Mouse (Mus musculus): Measurements from ENCODE around the gene Prss23. TPM values are rescaled to one million over a fixed set of nuclear protein-coding genes. Genes with fewer than 3 reads are reported as not detected.
A peak's percentile ranks its signal among the peaks of the same experiment; 100 is the strongest.

Gene Prss23
- total and polyA plus RNA-seq, 3 experiments = 1.1 to 2.6 (median 1.3) TPM

GRCm38 (mm10) chr7:89483769-89484568, 43.0 kb downstream of the Prss23 start:
- in situ Hi-C loops (cut with MboI; ENCODE audit: low pct_ligation_motif_present, low pct_unique_long_range_greater_than_20kb, low sequenced_read_pairs) (no loop called here), dilution Hi-C loops (cut with MboI; ENCODE audit: extremely low pct_ligation_motif_present, extremely low pct_unique_long_range_greater_than_20kb, low sequenced_read_pairs) (no loop called here)
- TF ChIP-seq CHD2 (IDR thresholded peaks at IDR 0.05; ENCODE audit: low read length) = no peak
- TF ChIP-seq NRF1 (IDR thresholded peaks at IDR 0.05; ENCODE audit: low read depth, low read length) = no peak
- TF ChIP-seq MAFK (IDR thresholded peaks at IDR 0.05; ENCODE audit: insufficient replicate concordance, low read length) = no peak
- TF ChIP-seq MAZ (IDR thresholded peaks at IDR 0.05; ENCODE audit: low read depth, low read length) = no peak
- no peak for TF ChIP-seq BHLHE40 (IDR thresholded peaks at IDR 0.05; ENCODE audit: low read depth, low read length)
- no peak for TF ChIP-seq USF2 (conservative IDR thresholded peaks at IDR 0.05; ENCODE audit: low read depth, low read length)
- TF ChIP-seq ETS1 (conservative IDR thresholded peaks at IDR 0.05; ENCODE audit: low read depth, low read length) = no peak
- TF ChIP-seq ZC3H11A (IDR thresholded peaks at IDR 0.05; ENCODE audit: low read depth, low read length) = no peak
- TF ChIP-seq CHD1 (IDR thresholded peaks at IDR 0.05; ENCODE audit: low read depth, low read length) = no peak
- no peak for TF ChIP-seq ZKSCAN1 (IDR thresholded peaks at IDR 0.05; ENCODE audit: borderline replicate concordance, low read depth, low read length)
- no peak for TF ChIP-seq TCF12 (IDR thresholded peaks at IDR 0.05; ENCODE audit: low read depth, low read length)
- TF ChIP-seq GABPA (IDR thresholded peaks at IDR 0.05; ENCODE audit: insufficient replicate concordance, low read depth, low read length) = no peak
- TF ChIP-seq POLR2A (IDR thresholded peaks at IDR 0.05; ENCODE audit: low read depth, low read length) = no peak
- no peak for TF ChIP-seq PAX5 (IDR thresholded peaks at IDR 0.05; ENCODE audit: low read length)
- H3K9me3 ChIP-seq (replicated peaks; ENCODE audit: low read length) = no peaks in the 10 kb centered on the region
- DNase-seq (ENCODE audit: extremely low read depth) = no peak
- no peaks in the 10 kb centered on the region for H3K27me3 ChIP-seq (replicated peaks)
- no peak overlapping the region for H3K4me3 ChIP-seq (replicated peaks in 1 of 3; ENCODE audit: low read depth in 2 of 3, low read length in 2 of 3, poor library complexity in 1 of 3)
- H3K36me3 ChIP-seq (replicated peaks in 1 of 2; ENCODE audit: control insufficient read depth in 1 of 2, insufficient read depth in 1 of 2, low read length in 1 of 2) = no peaks in the 10 kb centered on the region
- no peaks in the 10 kb centered on the region for H3K79me2 ChIP-seq (replicated peaks; ENCODE audit: control insufficient read depth, extremely low read depth, insufficient read depth, poor library complexity, severe bottlenecking)
- no peak overlapping the region for H3K27ac ChIP-seq (ENCODE audit: insufficient read depth, low read depth)
- H3K4me2 ChIP-seq (ENCODE audit: insufficient read depth, low read depth, poor library complexity, severe bottlenecking) = no peak overlapping the region
- peaks cover 2 to 47% of the 10 kb centered on the region in 2 experiments; a peak in 3 of 4 replicates for H3K4me1 ChIP-seq (ENCODE audit: control insufficient read depth in 1 of 2, insufficient read depth in 2 of 2)
- H3K9ac ChIP-seq (ENCODE audit: insufficient read depth, low read depth) = no peak overlapping the region

DNA sequence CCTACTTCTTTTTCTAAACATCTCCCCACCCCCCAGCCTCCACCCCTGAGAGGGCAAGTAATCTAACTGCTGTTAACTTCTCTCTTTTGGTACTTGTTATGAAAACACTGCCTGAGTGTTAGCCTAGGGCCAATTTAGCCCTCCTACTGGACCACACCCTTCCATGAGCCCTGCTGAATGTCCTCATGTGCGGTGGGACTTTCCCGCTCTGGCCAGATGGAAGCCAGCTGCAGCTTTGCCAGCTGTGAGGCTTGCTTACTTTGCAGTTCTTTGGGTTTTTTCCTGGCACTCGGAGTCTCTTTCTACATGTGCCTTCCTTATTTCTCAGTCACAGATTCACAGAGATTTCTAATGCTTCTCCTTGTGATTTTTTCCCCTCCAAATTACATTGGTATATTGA, 45.3 kb downstream of the Prss23 start:
- dilution Hi-C loops (cut with MboI; ENCODE audit: extremely low pct_ligation_motif_present, extremely low pct_unique_long_range_greater_than_20kb, low sequenced_read_pairs) (no loop called here), in situ Hi-C loops (cut with MboI; ENCODE audit: low pct_ligation_motif_present, low pct_unique_long_range_greater_than_20kb, low sequenced_read_pairs) (no loop called here)
- Histone ChIP-seq H3K36me3 (replicated peaks in 1 of 2; ENCODE audit: control insufficient read depth in 1 of 2, insufficient read depth in 1 of 2, low read length in 1 of 2) (no peaks in the 10 kb centered on the region), H3K4me2 (ENCODE audit: insufficient read depth, low read depth, poor library complexity, severe bottlenecking) (peak overlapping the region; percentile 59), H3K9ac (ENCODE audit: insufficient read depth, low read depth) (no peak overlapping the region), H3K27me3 (replicated peaks) (peaks cover under 1% of the 10 kb centered on the region), H3K9me3 (replicated peaks; ENCODE audit: low read length) (no peaks in the 10 kb centered on the region), H3K4me3 (replicated peaks in 1 of 3; ENCODE audit: low read depth in 2 of 3, low read length in 2 of 3, poor library complexity in 1 of 3) (no peak overlapping the region), H3K27ac (ENCODE audit: insufficient read depth, low read depth) (no peak overlapping the region), H3K4me1 (ENCODE audit: control insufficient read depth in 1 of 2, insufficient read depth in 2 of 2) (peaks cover 2 to 60% of the 10 kb centered on the region in 2 experiments; a peak in 3 of 4 replicates), H3K79me2 (replicated peaks; ENCODE audit: control insufficient read depth, extremely low read depth, insufficient read depth, poor library complexity, severe bottlenecking) (no peaks in the 10 kb centered on the region)
- TF ChIP-seq PAX5 (IDR thresholded peaks at IDR 0.05; ENCODE audit: low read length) = no peak
- 0 out of 2 replicates have a peak, but pooled peaks have one; percentile 34 for TF ChIP-seq IRF4 (IDR thresholded peaks at IDR 0.05; ENCODE audit: low read depth, low read length)
- TF ChIP-seq TCF12 (IDR thresholded peaks at IDR 0.05; ENCODE audit: low read depth, low read length) = peak; percentile 96
- TF ChIP-seq CHD1 (IDR thresholded peaks at IDR 0.05; ENCODE audit: low read depth, low read length) = no peak
- TF ChIP-seq SMC3 (IDR thresholded peaks at IDR 0.05; ENCODE audit: low read depth, low read length) = no peak
- TF ChIP-seq SIN3A (IDR thresholded peaks at IDR 0.05; ENCODE audit: low read length) = peak; percentile 85
- peak; percentile 52; the same call in 1 of the 2 replicates for TF ChIP-seq MXI1 (IDR thresholded peaks at IDR 0.05; ENCODE audit: low read depth, low read length)
- TF ChIP-seq KAT2A (IDR thresholded peaks at IDR 0.05; ENCODE audit: insufficient replicate concordance, low read length) = no peak
- peak; percentile 72; the same call in 1 of the 2 replicates for TF ChIP-seq MAX (IDR thresholded peaks at IDR 0.05; ENCODE audit: low read length)
- no peak for TF ChIP-seq ELF1 (IDR thresholded peaks at IDR 0.05; ENCODE audit: low read depth, low read length)
- TF ChIP-seq NELFE (IDR thresholded peaks at IDR 0.05; ENCODE audit: low read depth, low read length) = no peak
- no peak for TF ChIP-seq MAZ (IDR thresholded peaks at IDR 0.05; ENCODE audit: low read depth, low read length)
- peak; percentile 40; the same call in 1 of the 2 replicates for TF ChIP-seq MEF2A (IDR thresholded peaks at IDR 0.05; ENCODE audit: borderline replicate concordance, low read depth, low read length)
- TF ChIP-seq E2F4 (IDR thresholded peaks at IDR 0.05; ENCODE audit: insufficient replicate concordance, low read depth, low read length) = 0 out of 2 replicates have a peak, but pooled peaks have one; percentile 55
- TF ChIP-seq MAFK (IDR thresholded peaks at IDR 0.05; ENCODE audit: insufficient replicate concordance, low read length) = peak; percentile 96
- TF ChIP-seq BHLHE40 (IDR thresholded peaks at IDR 0.05; ENCODE audit: low read depth, low read length) = peak; percentile 86
- TF ChIP-seq MYC (IDR thresholded peaks at IDR 0.05; ENCODE audit: low read depth, low read length) = peak; percentile 83
- no peak for TF ChIP-seq JUN (IDR thresholded peaks at IDR 0.05; ENCODE audit: insufficient read depth, low read depth, low read length)
- peak; percentile 62 for TF ChIP-seq EP300 (IDR thresholded peaks at IDR 0.05; ENCODE audit: low read length)
- no peak for TF ChIP-seq USF1 (IDR thresholded peaks at IDR 0.05; ENCODE audit: low read depth, low read length)
- TF ChIP-seq ZNF384 (IDR thresholded peaks at IDR 0.05; ENCODE audit: low read depth, low read length) = no peak
- peak; percentile 99 for TF ChIP-seq ETS1 (conservative IDR thresholded peaks at IDR 0.05; ENCODE audit: low read depth, low read length)
- DNase-seq (ENCODE audit: extremely low read depth) = peak; percentile 70
